Mouse (Mus musculus): ENCODE measurements at regions not wholly inside any gene's neighbourhood (a gene's known extent, or its start where the extent isn't known, plus 50 kb on each side); places are given as distances from the start of the nearest gene placed in this dataset.

- Histone ChIP-seq H3K9me3 (replicated peaks; ENCODE audit: insufficient read depth, low read length) (no peaks in the 10 kb centered on the region), H3K9ac (ENCODE audit: control insufficient read depth, low read depth, low read length, poor library complexity, severe bottlenecking) (no peak overlapping the region), H3K4me1 (ENCODE audit: control insufficient read depth in 1 of 2, insufficient read depth in 2 of 2, low read length in 2 of 2) (peaks cover 0 to 7% of the 10 kb centered on the region in 2 experiments; a peak in 2 of 4 replicates), H3K79me2 (ENCODE audit: control insufficient read depth, insufficient read depth, low read length, poor library complexity) (no peaks in the 10 kb centered on the region), H3K36me3 (ENCODE audit: control insufficient read depth in 1 of 2, insufficient read depth in 2 of 2, low read length in 2 of 2) (peaks cover 0 to 8% of the 10 kb centered on the region in 2 experiments; a peak in 2 of 4 replicates), H3K4me3 (ENCODE audit: control insufficient read depth in 1 of 2, insufficient read depth in 1 of 2, low read depth in 2 of 2, low read length in 2 of 2) (no peak overlapping the region), H3K27ac (ENCODE audit: control insufficient read depth, low read depth, low read length) (no peak overlapping the region), H3K27me3 (ENCODE audit: control insufficient read depth in 1 of 2, insufficient read depth in 2 of 2, low read length in 2 of 2) (no peaks in the 10 kb centered on the region)
- TF ChIP-seq MEF2A (IDR thresholded peaks at IDR 0.05; ENCODE audit: extremely low read depth, insufficient replicate concordance, low read depth, low read length, poor library complexity, severe bottlenecking) = no peak
- no peak for DNase-seq (ENCODE audit: low read depth, low spot score)
Observed at GRCm38 (mm10) chr1:35978766-35979165, 89.4 kb upstream of the Hs6st1 start.

GRCm38 (mm10) chr1:35981226-35981625 is 87.0 kb upstream of the Hs6st1 start:
- Histone ChIP-seq H3K9me3 (replicated peaks; ENCODE audit: insufficient read depth, low read length) (no peaks in the 10 kb centered on the region), H3K9ac (ENCODE audit: control insufficient read depth, low read depth, low read length, poor library complexity, severe bottlenecking) (no peak overlapping the region), H3K36me3 (ENCODE audit: control insufficient read depth in 1 of 2, insufficient read depth in 2 of 2, low read length in 2 of 2) (peaks cover 0 to 3% of the 10 kb centered on the region in 2 experiments; a peak in 2 of 4 replicates), H3K4me3 (ENCODE audit: control insufficient read depth in 1 of 2, insufficient read depth in 1 of 2, low read depth in 2 of 2, low read length in 2 of 2) (no peak overlapping the region), H3K4me1 (ENCODE audit: control insufficient read depth in 1 of 2, insufficient read depth in 2 of 2, low read length in 2 of 2) (0 out of 4 replicates have a peak, but pooled peaks cover 0 to under 1% of the 10 kb centered on the region in 2 experiments), H3K27ac (ENCODE audit: control insufficient read depth, low read depth, low read length) (no peak overlapping the region), H3K27me3 (ENCODE audit: control insufficient read depth in 1 of 2, insufficient read depth in 2 of 2, low read length in 2 of 2) (no peaks in the 10 kb centered on the region), H3K79me2 (ENCODE audit: control insufficient read depth, insufficient read depth, low read length, poor library complexity) (no peaks in the 10 kb centered on the region)
- TF ChIP-seq TCF12 (IDR thresholded peaks at IDR 0.05; ENCODE audit: low read depth, low read length) = no peak
- TF ChIP-seq GABPA (IDR thresholded peaks at IDR 0.05; ENCODE audit: low read depth, low read length) = no peak
- no peak for TF ChIP-seq MAX (IDR thresholded peaks at IDR 0.05; ENCODE audit: low read length)
- DNase-seq (ENCODE audit: low read depth, low spot score) = no peak

GRCm38 (mm10) chr1:35983361-35983760 is 84.8 kb upstream of the Hs6st1 start:
- Histone ChIP-seq H3K79me2 (ENCODE audit: control insufficient read depth, insufficient read depth, low read length, poor library complexity) (no peaks in the 10 kb centered on the region), H3K36me3 (ENCODE audit: control insufficient read depth in 1 of 2, insufficient read depth in 2 of 2, low read length in 2 of 2) (no peaks in the 10 kb centered on the region), H3K4me3 (ENCODE audit: control insufficient read depth in 1 of 2, insufficient read depth in 1 of 2, low read depth in 2 of 2, low read length in 2 of 2) (no peak overlapping the region), H3K27ac (ENCODE audit: control insufficient read depth, low read depth, low read length) (no peak overlapping the region), H3K4me1 (ENCODE audit: control insufficient read depth in 1 of 2, insufficient read depth in 2 of 2, low read length in 2 of 2) (no peaks in the 10 kb centered on the region), H3K9ac (ENCODE audit: control insufficient read depth, low read depth, low read length, poor library complexity, severe bottlenecking) (no peak overlapping the region), H3K27me3 (ENCODE audit: control insufficient read depth in 1 of 2, insufficient read depth in 2 of 2, low read length in 2 of 2) (no peaks in the 10 kb centered on the region), H3K9me3 (replicated peaks; ENCODE audit: insufficient read depth, low read length) (no peaks in the 10 kb centered on the region)
- TF ChIP-seq POLR2A (IDR thresholded peaks at IDR 0.05; ENCODE audit: control insufficient read depth in 1 of 2, insufficient read depth in 1 of 2, low read depth in 1 of 2, low read length in 2 of 2, poor library complexity in 1 of 2) (no peak), ZKSCAN1 (IDR thresholded peaks at IDR 0.05; ENCODE audit: low read depth, low read length) (no peak), MAFK (IDR thresholded peaks at IDR 0.05; ENCODE audit: borderline replicate concordance, low read depth, low read length) (no peak), RAD21 (IDR thresholded peaks at IDR 0.05; ENCODE audit: low read depth, low read length) (no peak), TCF12 (IDR thresholded peaks at IDR 0.05; ENCODE audit: low read depth, low read length) (no peak), MXI1 (IDR thresholded peaks at IDR 0.05; ENCODE audit: low read depth, low read length) (no peak), BHLHE40 (IDR thresholded peaks at IDR 0.05; ENCODE audit: borderline replicate concordance, low read depth, low read length) (no peak), POLR2AphosphoS5 (IDR thresholded peaks at IDR 0.05; ENCODE audit: borderline replicate concordance, low read depth, low read length) (no peak)
- no peak for DNase-seq (ENCODE audit: low read depth, low spot score)
